Mouse (Mus musculus): ENCODE data around the gene Olfm2. TPM values are rescaled to one million over a fixed set of nuclear protein-coding genes. Genes with fewer than 3 reads are reported as not detected.

Olfm2 gene
- polyA plus RNA-seq, 1 experiment from 2014 or later: 3.8 TPM

- WGBS: 49% methylated on average over 7 of the region's 7 CpGs
- Histone ChIP-seq H3K9ac (ENCODE audit: low read length) (no peak overlapping the region), H3K4me1 (ENCODE audit: control insufficient read depth, insufficient read depth, low read length) (no peaks in the 10 kb centered on the region), H3K27me3 (ENCODE audit: control insufficient read depth, insufficient read depth, low read length) (no peaks in the 10 kb centered on the region), H3K4me2 (ENCODE audit: low read depth, severe bottlenecking) (no peak overlapping the region), H3K36me3 (ENCODE audit: control insufficient read depth, insufficient read depth, low read length) (no peaks in the 10 kb centered on the region), H3K9me3 (ENCODE audit: control insufficient read depth, low read length) (no peaks in the 10 kb centered on the region; the same call in 1 of the 2 replicates), H3K4me3 (ENCODE audit: low read depth, low read length) (no peak overlapping the region), H3K27ac (replicated peaks; ENCODE audit: low read depth, low read length) (no peak overlapping the region)
- DNase-seq (ENCODE audit: low spot score) (no peak), ATAC-seq (ENCODE audit: insufficient number of reproducible peaks, low FRiP score, low TSS enrichment, low read depth) (no peak)
Observed at GRCm38 (mm10) chr9:20681546-20682388, 64.4 kb downstream of the Olfm2 start.

- 81% methylated on average over 9 of the region's 9 CpGs for WGBS
- no peak overlapping the region for H3K4me2 ChIP-seq (ENCODE audit: low read depth, severe bottlenecking)
- no peak overlapping the region for H3K4me3 ChIP-seq (ENCODE audit: low read depth, low read length)
- no peak for ATAC-seq (ENCODE audit: insufficient number of reproducible peaks, low FRiP score, low TSS enrichment, low read depth)
- no peaks in the 10 kb centered on the region for H3K27me3 ChIP-seq (ENCODE audit: control insufficient read depth, insufficient read depth, low read length)
- H3K9me3 ChIP-seq (ENCODE audit: control insufficient read depth, low read length): no peaks in the 10 kb centered on the region; the same call in 1 of the 2 replicates
- no peak for DNase-seq (ENCODE audit: low spot score)
- H3K36me3 ChIP-seq (ENCODE audit: control insufficient read depth, insufficient read depth, low read length): no peaks in the 10 kb centered on the region
- H3K9ac ChIP-seq (ENCODE audit: low read length): no peak overlapping the region
- no peaks in the 10 kb centered on the region for H3K4me1 ChIP-seq (ENCODE audit: control insufficient read depth, insufficient read depth, low read length)
- H3K27ac ChIP-seq (replicated peaks; ENCODE audit: low read depth, low read length): no peak overlapping the region
Observed at GRCm38 (mm10) chr9:20680378-20680958, 65.7 kb downstream of the Olfm2 start.

GRCm38 (mm10) chr9:20677892-20678291 lies 68.3 kb downstream of the Olfm2 start:
- Histone ChIP-seq H3K27me3 (ENCODE audit: control insufficient read depth, insufficient read depth, low read length) (no peaks in the 10 kb centered on the region), H3K4me1 (ENCODE audit: control insufficient read depth, insufficient read depth, low read length) (no peaks in the 10 kb centered on the region), H3K27ac (replicated peaks; ENCODE audit: low read depth, low read length) (no peak overlapping the region), H3K4me3 (ENCODE audit: low read depth, low read length) (no peak overlapping the region), H3K36me3 (ENCODE audit: control insufficient read depth, insufficient read depth, low read length) (no peaks in the 10 kb centered on the region), H3K4me2 (ENCODE audit: low read depth, severe bottlenecking) (no peak overlapping the region), H3K9me3 (ENCODE audit: control insufficient read depth, low read length) (no peaks in the 10 kb centered on the region; the same call in 1 of the 2 replicates), H3K9ac (ENCODE audit: low read length) (no peak overlapping the region)
- 91% methylated on average over 12 of the region's 12 CpGs for WGBS
- DNase-seq (ENCODE audit: low spot score) (no peak), ATAC-seq (ENCODE audit: insufficient number of reproducible peaks, low FRiP score, low TSS enrichment, low read depth) (no peak)

GRCm38 (mm10) chr9:20672047-20672446 lies 74.1 kb downstream of the Olfm2 start:
- 92% methylated on average over 16 of the region's 16 CpGs for WGBS
- Histone ChIP-seq H3K9me3 (ENCODE audit: control insufficient read depth, low read length) (no peaks in the 10 kb centered on the region), H3K27ac (replicated peaks; ENCODE audit: low read depth, low read length) (no peak overlapping the region), H3K36me3 (ENCODE audit: control insufficient read depth, insufficient read depth, low read length) (no peaks in the 10 kb centered on the region), H3K27me3 (ENCODE audit: control insufficient read depth, insufficient read depth, low read length) (no peaks in the 10 kb centered on the region), H3K4me2 (ENCODE audit: low read depth, severe bottlenecking) (no peak overlapping the region), H3K4me1 (ENCODE audit: control insufficient read depth, insufficient read depth, low read length) (no peaks in the 10 kb centered on the region), H3K9ac (ENCODE audit: low read length) (no peak overlapping the region), H3K4me3 (ENCODE audit: low read depth, low read length) (no peak overlapping the region)
- DNase-seq (ENCODE audit: low spot score): no peak
- no peak for ATAC-seq (ENCODE audit: insufficient number of reproducible peaks, low FRiP score, low TSS enrichment, low read depth)

- Histone ChIP-seq H3K36me3 (ENCODE audit: control insufficient read depth, insufficient read depth, low read length) (peaks cover 4% of the 10 kb centered on the region; the same call in 1 of the 2 replicates), H3K4me2 (ENCODE audit: low read depth, severe bottlenecking) (no peak overlapping the region), H3K27ac (replicated peaks; ENCODE audit: low read depth, low read length) (no peak overlapping the region), H3K9me3 (ENCODE audit: control insufficient read depth, low read length) (no peaks in the 10 kb centered on the region), H3K4me1 (ENCODE audit: control insufficient read depth, insufficient read depth, low read length) (no peaks in the 10 kb centered on the region), H3K9ac (ENCODE audit: low read length) (no peak overlapping the region), H3K4me3 (ENCODE audit: low read depth, low read length) (no peak overlapping the region), H3K27me3 (ENCODE audit: control insufficient read depth, insufficient read depth, low read length) (no peaks in the 10 kb centered on the region)
- DNase-seq (ENCODE audit: low spot score) (no peak), ATAC-seq (ENCODE audit: insufficient number of reproducible peaks, low FRiP score, low TSS enrichment, low read depth) (no peak)
- WGBS: 94% methylated on average over 22 of the region's 22 CpGs
Observed at GRCm38 (mm10) chr9:20668065-20668464, 78.1 kb downstream of the Olfm2 start.

- H3K27ac ChIP-seq (replicated peaks; ENCODE audit: low read depth, low read length): no peak overlapping the region
- DNase-seq (ENCODE audit: low spot score) (no peak), ATAC-seq (ENCODE audit: insufficient number of reproducible peaks, low FRiP score, low TSS enrichment, low read depth) (no peak)
- H3K9ac ChIP-seq (ENCODE audit: low read length): no peak overlapping the region
- H3K4me3 ChIP-seq (ENCODE audit: low read depth, low read length): no peak overlapping the region
- H3K36me3 ChIP-seq (ENCODE audit: control insufficient read depth, insufficient read depth, low read length): peaks cover 14% of the 10 kb centered on the region
- no peaks in the 10 kb centered on the region for H3K9me3 ChIP-seq (ENCODE audit: control insufficient read depth, low read length)
- no peaks in the 10 kb centered on the region for H3K4me1 ChIP-seq (ENCODE audit: control insufficient read depth, insufficient read depth, low read length)
- WGBS: 11% methylated on average over 7 of the region's 7 CpGs
- H3K27me3 ChIP-seq (ENCODE audit: control insufficient read depth, insufficient read depth, low read length): no peaks in the 10 kb centered on the region
- H3K4me2 ChIP-seq (ENCODE audit: low read depth, severe bottlenecking): no peak overlapping the region
Observed at GRCm38 (mm10) chr9:20666510-20667034, 79.6 kb downstream of the Olfm2 start.

DNA sequence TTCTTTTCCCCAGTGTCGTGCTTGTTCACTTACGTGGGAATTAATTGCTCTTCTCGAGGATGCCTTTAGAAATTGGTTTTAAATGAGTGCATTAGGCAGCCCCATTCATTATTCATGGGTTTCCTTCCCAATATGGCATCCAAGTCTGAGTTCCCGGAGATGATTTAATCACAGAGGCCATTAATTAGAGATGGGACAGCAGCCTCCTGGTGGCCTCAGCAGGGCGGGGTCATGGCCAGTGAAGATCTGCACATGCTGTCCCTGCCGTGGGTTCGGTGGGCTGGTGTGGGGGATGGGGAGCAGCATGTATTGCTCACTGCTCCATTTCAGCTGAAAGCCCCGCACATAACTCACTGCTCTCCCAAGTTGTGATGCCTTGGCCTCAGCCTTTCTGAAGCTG lies 80.2 kb downstream of the Olfm2 start:
- H3K27ac ChIP-seq (replicated peaks; ENCODE audit: low read depth, low read length): no peak overlapping the region
- no peaks in the 10 kb centered on the region for H3K4me1 ChIP-seq (ENCODE audit: control insufficient read depth, insufficient read depth, low read length)
- 36% methylated on average over 8 of the region's 8 CpGs for WGBS
- no peak for ATAC-seq (ENCODE audit: insufficient number of reproducible peaks, low FRiP score, low TSS enrichment, low read depth)
- no peak for DNase-seq (ENCODE audit: low spot score)
- no peak overlapping the region for H3K4me3 ChIP-seq (ENCODE audit: low read depth, low read length)
- H3K9me3 ChIP-seq (ENCODE audit: control insufficient read depth, low read length): no peaks in the 10 kb centered on the region
- H3K36me3 ChIP-seq (ENCODE audit: control insufficient read depth, insufficient read depth, low read length): peaks cover 15% of the 10 kb centered on the region
- no peak overlapping the region for H3K4me2 ChIP-seq (ENCODE audit: low read depth, severe bottlenecking)
- no peaks in the 10 kb centered on the region for H3K27me3 ChIP-seq (ENCODE audit: control insufficient read depth, insufficient read depth, low read length)
- no peak overlapping the region for H3K9ac ChIP-seq (ENCODE audit: low read length)

DNA sequence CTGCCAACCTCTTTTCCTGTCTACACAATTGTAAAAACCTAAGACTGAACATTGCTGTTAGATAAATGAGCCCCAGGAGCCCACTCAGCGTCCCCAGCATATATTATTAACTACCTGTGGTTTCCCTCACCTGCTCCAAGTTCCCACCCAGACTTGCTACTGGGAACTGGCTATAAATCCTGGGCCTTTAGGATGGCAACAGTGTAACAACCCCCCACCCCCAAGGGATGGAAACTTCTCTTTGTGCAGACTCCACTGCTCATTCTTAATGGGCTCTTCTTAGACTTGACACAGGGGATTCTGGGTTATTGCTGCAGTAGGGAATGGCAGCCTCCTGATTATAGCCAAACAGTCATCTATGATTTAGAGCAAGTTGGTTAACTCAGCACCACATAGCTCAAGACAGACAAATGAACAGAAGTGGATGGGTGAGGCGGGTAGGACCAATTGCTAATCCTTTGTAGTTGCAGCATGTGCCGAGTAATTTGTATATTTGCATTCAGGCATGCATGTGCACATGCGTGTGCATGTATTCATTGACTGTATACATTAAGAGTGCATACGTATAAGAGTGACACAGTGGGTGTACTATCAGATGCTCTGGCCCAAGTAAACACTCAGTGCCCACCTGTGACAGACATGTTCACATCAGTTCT lies 81.0 kb downstream of the Olfm2 start:
- Histone ChIP-seq H3K4me2 (ENCODE audit: low read depth, severe bottlenecking) (no peak overlapping the region), H3K9ac (ENCODE audit: low read length) (no peak overlapping the region), H3K9me3 (ENCODE audit: control insufficient read depth, low read length) (no peaks in the 10 kb centered on the region), H3K36me3 (ENCODE audit: control insufficient read depth, insufficient read depth, low read length) (peaks cover 19% of the 10 kb centered on the region), H3K4me1 (ENCODE audit: control insufficient read depth, insufficient read depth, low read length) (no peaks in the 10 kb centered on the region), H3K4me3 (ENCODE audit: low read depth, low read length) (no peak overlapping the region), H3K27me3 (ENCODE audit: control insufficient read depth, insufficient read depth, low read length) (no peaks in the 10 kb centered on the region), H3K27ac (replicated peaks; ENCODE audit: low read depth, low read length) (no peak overlapping the region)
- 84% methylated on average over 5 of the region's 5 CpGs for WGBS
- DNase-seq (ENCODE audit: low spot score) (no peak), ATAC-seq (ENCODE audit: insufficient number of reproducible peaks, low FRiP score, low TSS enrichment, low read depth) (no peak)

Measured in limb, embryonic 11.5 days (tissue).